Mouse (Mus musculus): ENCODE results near the gene Clybl. TPM values are rescaled to one million over a fixed set of nuclear protein-coding genes. Genes with fewer than 3 reads are reported as not detected.
A peak's percentile ranks its signal among the peaks of the same experiment; 100 is the strongest.

Clybl gene
- polyA plus RNA-seq, 1 experiment from 2014 or later, result 21.0 TPM

- Histone ChIP-seq H3K27ac (no peak overlapping the region), H3K4me1 (peaks cover 4% of the 10 kb centered on the region; the same call in 1 of the 2 replicates), H3K9ac (no peak overlapping the region), H3K4me2 (no peak overlapping the region), H3K27me3 (no peaks in the 10 kb centered on the region), H3K4me3 (no peak overlapping the region), H3K9me3 (replicated peaks) (no peaks in the 10 kb centered on the region), H3K36me3 (ENCODE audit: poor library complexity, severe bottlenecking) (no peaks in the 10 kb centered on the region)
- WGBS, result 82% methylated on average over 14 of the region's 14 CpGs
- no peak for ATAC-seq
These were observed 5.2 kb upstream of the Clybl start for GRCm38 (mm10) chr14:122176263-122176798.

GRCm38 (mm10) chr14:122179262-122179661 is 2.2 kb upstream of the Clybl start:
- Histone ChIP-seq H3K27me3 (peaks cover 2% of the 10 kb centered on the region; the same call in 1 of the 2 replicates), H3K36me3 (ENCODE audit: poor library complexity, severe bottlenecking) (no peaks in the 10 kb centered on the region), H3K9me3 (replicated peaks) (no peaks in the 10 kb centered on the region), H3K27ac (no peak overlapping the region), H3K4me2 (no peak overlapping the region), H3K4me3 (no peak overlapping the region), H3K4me1 (peaks cover 9% of the 10 kb centered on the region; the same call in 1 of the 2 replicates), H3K9ac (no peak overlapping the region)
- ATAC-seq, result no peak
- 41% methylated on average over 16 of the region's 16 CpGs for WGBS

- no peak for ATAC-seq
- WGBS, result 1% methylated on average over 12 of the region's 12 CpGs
- H3K4me3 ChIP-seq, result peak overlapping the region; percentile 64
- peaks cover 2% of the 10 kb centered on the region; the same call in 1 of the 2 replicates for H3K27me3 ChIP-seq
- H3K4me1 ChIP-seq, result peaks cover 9% of the 10 kb centered on the region; the same call in 1 of the 2 replicates
- peak overlapping the region; percentile 66 for H3K4me2 ChIP-seq
- H3K27ac ChIP-seq, result no peak overlapping the region
- H3K36me3 ChIP-seq (ENCODE audit: poor library complexity, severe bottlenecking), result no peaks in the 10 kb centered on the region
- H3K9me3 ChIP-seq (replicated peaks), result no peaks in the 10 kb centered on the region
- peak overlapping the region; percentile 56 for H3K9ac ChIP-seq
These were observed 282 bp downstream of the Clybl start for GRCm38 (mm10) chr14:122181815-122182157.

GRCm38 (mm10) chr14:122182220-122182619 is 716 bp downstream of the Clybl start:
- H3K4me2 ChIP-seq, result peak overlapping the region; percentile 66; the same call in 1 of the 2 replicates
- no peaks in the 10 kb centered on the region for H3K9me3 ChIP-seq (replicated peaks)
- no peak overlapping the region for H3K27ac ChIP-seq
- WGBS, result 79% methylated on average over 6 of the region's 6 CpGs
- no peaks in the 10 kb centered on the region for H3K36me3 ChIP-seq (ENCODE audit: poor library complexity, severe bottlenecking)
- peaks cover 9% of the 10 kb centered on the region; the same call in 1 of the 2 replicates for H3K4me1 ChIP-seq
- no peak for ATAC-seq
- H3K27me3 ChIP-seq, result peaks cover 2% of the 10 kb centered on the region; the same call in 1 of the 2 replicates
- no peak overlapping the region for H3K9ac ChIP-seq
- peak overlapping the region; percentile 64 for H3K4me3 ChIP-seq

GRCm38 (mm10) chr14:122183974-122184373 is 2.5 kb downstream of the Clybl start:
- Histone ChIP-seq H3K4me3 (no peak overlapping the region), H3K27ac (no peak overlapping the region), H3K36me3 (ENCODE audit: poor library complexity, severe bottlenecking) (no peaks in the 10 kb centered on the region), H3K4me1 (peaks cover 9% of the 10 kb centered on the region; the same call in 1 of the 2 replicates), H3K4me2 (no peak overlapping the region), H3K27me3 (peaks cover 2% of the 10 kb centered on the region; the same call in 1 of the 2 replicates), H3K9ac (no peak overlapping the region), H3K9me3 (replicated peaks) (no peaks in the 10 kb centered on the region)
- 87% methylated on average over 11 of the region's 11 CpGs for WGBS
- no peak for ATAC-seq

- no peak for ATAC-seq
- WGBS, result 89% methylated on average over 5 of the region's 5 CpGs
These were observed 6.7 kb downstream of the Clybl start for GRCm38 (mm10) chr14:122188250-122188649.

GRCm38 (mm10) chr14:122189901-122190300 is 8.4 kb downstream of the Clybl start:
- no peak overlapping the region for H3K4me2 ChIP-seq
- H3K36me3 ChIP-seq (ENCODE audit: poor library complexity, severe bottlenecking), result no peaks in the 10 kb centered on the region
- 81% methylated on average over 5 of the region's 5 CpGs for WGBS
- H3K27me3 ChIP-seq, result no peaks in the 10 kb centered on the region
- H3K4me1 ChIP-seq, result no peaks in the 10 kb centered on the region
- 0 out of 2 replicates have a peak, but pooled peaks cover 4% of the 10 kb centered on the region for H3K9me3 ChIP-seq (replicated peaks)
- no peak overlapping the region for H3K27ac ChIP-seq
- no peak overlapping the region for H3K9ac ChIP-seq
- ATAC-seq, result no peak
- no peak overlapping the region for H3K4me3 ChIP-seq

More at GRCm38 (mm10) chr14:122188250-122188649, 6.7 kb downstream of the Clybl start:
- Histone ChIP-seq H3K36me3 (ENCODE audit: poor library complexity, severe bottlenecking) (no peaks in the 10 kb centered on the region), H3K9me3 (replicated peaks) (0 out of 2 replicates have a peak, but pooled peaks cover 4% of the 10 kb centered on the region), H3K4me1 (no peaks in the 10 kb centered on the region), H3K27me3 (no peaks in the 10 kb centered on the region), H3K4me2 (no peak overlapping the region), H3K4me3 (no peak overlapping the region), H3K27ac (no peak overlapping the region), H3K9ac (no peak overlapping the region)

- ATAC-seq, result peak; percentile 22; the same call in 1 of the 2 replicates
These were observed 9.0 kb downstream of the Clybl start for GRCm38 (mm10) chr14:122190527-122190926.

GRCm38 (mm10) chr14:122190941-122191510 is 9.5 kb downstream of the Clybl start:
- H3K27ac ChIP-seq, result no peak overlapping the region
- H3K4me2 ChIP-seq, result no peak overlapping the region
- no peak overlapping the region for H3K9ac ChIP-seq
- ATAC-seq, result peak; percentile 79
- no peaks in the 10 kb centered on the region for H3K4me1 ChIP-seq
- 19% methylated on average over 7 of the region's 7 CpGs for WGBS
- 0 out of 2 replicates have a peak, but pooled peaks cover 4% of the 10 kb centered on the region for H3K9me3 ChIP-seq (replicated peaks)
- H3K27me3 ChIP-seq, result no peaks in the 10 kb centered on the region
- no peak overlapping the region for H3K4me3 ChIP-seq
- no peaks in the 10 kb centered on the region for H3K36me3 ChIP-seq (ENCODE audit: poor library complexity, severe bottlenecking)

More at GRCm38 (mm10) chr14:122190527-122190926, 9.0 kb downstream of the Clybl start:
- 17% methylated on average over 2 of the region's 2 CpGs for WGBS
- Histone ChIP-seq H3K27ac (no peak overlapping the region), H3K36me3 (ENCODE audit: poor library complexity, severe bottlenecking) (no peaks in the 10 kb centered on the region), H3K4me1 (no peaks in the 10 kb centered on the region), H3K27me3 (no peaks in the 10 kb centered on the region), H3K9me3 (replicated peaks) (0 out of 2 replicates have a peak, but pooled peaks cover 4% of the 10 kb centered on the region), H3K4me2 (no peak overlapping the region), H3K4me3 (no peak overlapping the region), H3K9ac (no peak overlapping the region)

GRCm38 (mm10) chr14:122194630-122195029 is 13.1 kb downstream of the Clybl start:
- ATAC-seq, result no peak
- Histone ChIP-seq H3K36me3 (ENCODE audit: poor library complexity, severe bottlenecking) (no peaks in the 10 kb centered on the region), H3K9ac (no peak overlapping the region), H3K4me1 (no peaks in the 10 kb centered on the region), H3K27me3 (no peaks in the 10 kb centered on the region), H3K4me3 (no peak overlapping the region), H3K9me3 (replicated peaks) (0 out of 2 replicates have a peak, but pooled peaks cover 9% of the 10 kb centered on the region), H3K27ac (no peak overlapping the region), H3K4me2 (no peak overlapping the region)
- WGBS, result 99% methylated on average over 8 of the region's 8 CpGs

GRCm38 (mm10) chr14:122196851-122197250 is 15.3 kb downstream of the Clybl start:
- Histone ChIP-seq H3K36me3 (ENCODE audit: poor library complexity, severe bottlenecking) (no peaks in the 10 kb centered on the region), H3K4me2 (no peak overlapping the region), H3K4me1 (no peaks in the 10 kb centered on the region; the same call in 1 of the 2 replicates), H3K9ac (no peak overlapping the region), H3K4me3 (no peak overlapping the region), H3K27ac (no peak overlapping the region), H3K9me3 (replicated peaks) (0 out of 2 replicates have a peak, but pooled peaks cover 9% of the 10 kb centered on the region), H3K27me3 (no peaks in the 10 kb centered on the region)
- WGBS, result 90% methylated on average over 6 of the region's 6 CpGs
- no peak for ATAC-seq

- H3K4me3 ChIP-seq, result no peak overlapping the region
- H3K27ac ChIP-seq, result no peak overlapping the region
- H3K4me2 ChIP-seq, result no peak overlapping the region
- H3K27me3 ChIP-seq, result no peaks in the 10 kb centered on the region
- WGBS, result 83% methylated on average over 14 of the region's 14 CpGs
- H3K9ac ChIP-seq, result no peak overlapping the region
- no peak for ATAC-seq
- no peaks in the 10 kb centered on the region for H3K36me3 ChIP-seq (ENCODE audit: poor library complexity, severe bottlenecking)
- H3K4me1 ChIP-seq, result no peaks in the 10 kb centered on the region; the same call in 1 of the 2 replicates
- 0 out of 2 replicates have a peak, but pooled peaks cover 5% of the 10 kb centered on the region for H3K9me3 ChIP-seq (replicated peaks)
These were observed 18.9 kb downstream of the Clybl start for GRCm38 (mm10) chr14:122200247-122200885.
